Mouse (Mus musculus) G1E (cell line): ENCODE results near the gene Gsn.

Experiments
- CTCF ChIP-seq: IDR thresholded peaks from 2 replicates; pipeline ENCODE4 v1.5.1; 2012; ENCODE audit warnings: low read depth, low read length, inconsistent platforms, mixed read lengths
- GATA1 ChIP-seq: IDR thresholded peaks from 2 replicates; pipeline ENCODE4 v1.6.1; 2012; ENCODE audit warnings: borderline replicate concordance, low read length, inconsistent platforms, mixed read lengths
- GATA2 ChIP-seq: IDR thresholded peaks from 2 replicates; pipeline ENCODE4 v1.6.1; 2012; ENCODE audit warnings: low read depth, low read length, inconsistent platforms, borderline replicate concordance
- TAL1 ChIP-seq: conservative IDR thresholded peaks from 2 replicates; pipeline ENCODE4 v1.6.1; 2012; ENCODE audit warnings: low read depth, low read length, inconsistent platforms, mixed read lengths

- TF ChIP-seq GATA1 = no peak
- TF ChIP-seq CTCF = no peak
- no peak for TF ChIP-seq GATA2
- no peak for TF ChIP-seq TAL1
Observed at GRCm38 (mm10) chr2:35255885-35256833, at the start of gene Gsn.
